Mouse (Mus musculus): ENCODE results near the gene Irf8. TPM values are rescaled to one million over a fixed set of nuclear protein-coding genes. Genes with fewer than 3 reads are reported as not detected.
"Not testable (repeated sequence)": the region's sequence is repeated elsewhere in the genome, so short reads cannot be mapped to it uniquely, and the experiment has no call there.

The Irf8 gene
- polyA plus RNA-seq, 1 experiment: 12.4 TPM

DNA sequence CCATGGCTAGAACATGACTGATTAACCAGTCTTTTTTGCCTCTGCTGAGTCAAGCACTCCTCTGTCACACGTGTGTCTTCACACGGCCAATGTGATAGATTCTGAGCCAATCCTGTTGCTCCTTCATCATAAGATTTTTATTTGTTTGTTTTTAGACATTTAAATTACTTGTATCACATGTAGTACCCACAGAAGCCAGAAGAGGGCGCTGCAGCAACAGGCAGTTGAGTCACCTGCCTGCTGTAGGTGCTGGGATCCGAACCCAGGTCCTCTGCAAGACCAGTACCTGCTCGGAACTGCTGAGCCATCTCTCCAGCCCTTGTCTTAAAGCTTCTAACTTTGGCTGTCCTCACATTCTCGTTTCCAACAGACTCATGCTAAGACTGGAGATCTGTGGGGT is 13.1 kb upstream of the Irf8 start:
- DNase-seq (ENCODE audit: low spot score): no peak

- DNase-seq (ENCODE audit: low spot score): not testable (repeated sequence)
These were observed 12.1 kb upstream of the Irf8 start for GRCm38 (mm10) chr8:120724096-120724495.

DNA sequence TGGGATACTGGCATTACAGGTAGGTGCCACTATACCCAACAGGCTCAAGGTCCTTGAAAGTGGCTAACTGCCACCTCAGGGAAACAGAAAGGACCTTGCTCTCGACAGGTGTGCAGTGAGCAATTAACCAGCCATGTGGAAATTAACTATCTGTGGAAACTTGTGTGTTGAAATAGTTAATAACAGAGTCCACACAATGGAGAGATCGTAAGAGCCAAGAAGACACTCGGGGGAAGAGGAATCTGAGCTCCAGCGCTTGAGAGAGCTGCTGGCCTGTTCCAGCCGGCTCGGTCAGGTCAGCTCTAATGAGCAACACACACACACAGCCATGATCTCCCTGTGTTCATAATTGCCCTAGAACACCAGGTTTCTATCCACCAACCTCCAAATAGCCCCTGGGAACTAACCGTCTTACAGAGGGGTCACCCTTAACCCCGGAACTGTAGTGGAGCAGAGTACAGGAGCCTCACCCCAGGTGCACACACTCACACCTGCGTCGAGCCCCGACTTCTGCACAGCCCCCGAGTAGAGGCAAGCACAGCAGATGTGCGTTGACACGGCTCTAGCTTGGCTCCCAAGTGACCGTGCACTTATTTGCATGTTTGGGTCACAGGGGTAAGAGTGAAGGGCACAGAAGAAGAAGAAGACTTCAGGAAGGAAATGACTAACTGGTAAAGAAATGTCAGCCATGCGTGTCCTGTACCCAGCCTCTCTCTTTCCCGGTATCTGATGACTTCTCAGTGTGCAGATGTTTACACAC is 11.2 kb upstream of the Irf8 start:
- DNase-seq (ENCODE audit: low spot score): no peak

- DNase-seq (ENCODE audit: low spot score): no peak
These were observed 10.6 kb upstream of the Irf8 start for GRCm38 (mm10) chr8:120725576-120725950.

DNA sequence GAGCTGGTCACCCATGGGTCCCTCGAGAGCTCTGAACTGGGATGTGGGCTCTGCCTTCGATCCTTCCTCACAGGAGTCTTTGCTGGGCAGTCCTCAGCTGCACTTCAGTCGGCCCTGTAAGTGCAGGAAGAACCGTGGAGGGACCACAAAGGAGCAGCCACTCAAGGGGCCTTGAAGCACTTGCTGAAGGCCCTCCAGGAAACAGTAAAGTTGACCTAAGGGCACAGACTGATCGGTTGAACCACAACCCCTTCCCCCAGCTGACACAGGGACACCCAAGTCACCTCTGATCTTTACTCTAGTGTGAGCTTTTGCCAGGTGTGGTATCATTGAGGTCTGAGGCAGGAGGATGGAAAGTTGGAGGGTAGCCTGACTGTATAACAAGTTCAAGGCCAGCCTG is 10.1 kb upstream of the Irf8 start:
- DNase-seq (ENCODE audit: low spot score): no peak

GRCm38 (mm10) chr8:120728488-120729160 is 7.5 kb upstream of the Irf8 start:
- no peak for DNase-seq (ENCODE audit: low spot score)

DNA sequence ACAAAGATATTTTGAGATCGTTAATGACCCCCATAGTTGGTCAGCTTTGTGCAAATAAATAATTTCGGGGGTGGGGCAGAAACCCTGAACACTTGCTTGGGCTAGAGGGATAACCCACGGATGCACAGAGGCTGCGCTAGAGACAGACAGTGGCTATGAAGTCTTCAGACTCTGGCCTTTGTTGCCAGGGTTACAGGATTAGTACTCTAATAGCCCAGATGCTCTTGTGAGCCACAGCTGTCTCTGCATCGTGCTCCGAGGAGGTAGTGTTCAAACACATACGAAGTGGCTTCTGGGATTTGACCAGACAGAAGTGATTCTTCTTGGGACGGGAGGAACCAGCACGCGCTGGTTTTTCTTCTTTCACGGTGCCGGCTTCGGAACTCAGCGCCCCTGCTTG is 4.6 kb upstream of the Irf8 start:
- DNase-seq (ENCODE audit: low spot score): no peak

DNA sequence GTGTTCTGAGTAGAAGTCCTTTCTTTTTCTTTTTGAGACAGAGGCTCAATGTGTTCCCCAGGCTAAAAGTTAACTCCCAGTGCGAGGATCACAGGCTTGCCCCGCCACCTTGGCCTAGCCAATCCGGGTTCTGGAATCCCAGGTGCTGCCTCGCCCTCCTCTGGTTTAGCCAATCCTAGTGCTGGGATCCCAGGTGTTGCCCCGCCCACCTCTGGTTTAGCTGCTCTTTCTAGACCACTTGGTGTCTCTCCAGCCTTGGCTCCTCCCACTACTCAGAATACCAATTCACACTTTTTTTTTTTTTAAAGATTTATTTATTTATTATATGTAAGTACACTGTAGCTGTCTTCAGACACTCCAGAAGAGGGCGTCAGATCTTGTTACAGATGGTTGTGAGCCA is 4.1 kb upstream of the Irf8 start:
- no peak for DNase-seq (ENCODE audit: low spot score)

GRCm38 (mm10) chr8:120736486-120736885 is 328 bp downstream of the Irf8 start:
- DNase-seq (ENCODE audit: low spot score): no peak

DNA sequence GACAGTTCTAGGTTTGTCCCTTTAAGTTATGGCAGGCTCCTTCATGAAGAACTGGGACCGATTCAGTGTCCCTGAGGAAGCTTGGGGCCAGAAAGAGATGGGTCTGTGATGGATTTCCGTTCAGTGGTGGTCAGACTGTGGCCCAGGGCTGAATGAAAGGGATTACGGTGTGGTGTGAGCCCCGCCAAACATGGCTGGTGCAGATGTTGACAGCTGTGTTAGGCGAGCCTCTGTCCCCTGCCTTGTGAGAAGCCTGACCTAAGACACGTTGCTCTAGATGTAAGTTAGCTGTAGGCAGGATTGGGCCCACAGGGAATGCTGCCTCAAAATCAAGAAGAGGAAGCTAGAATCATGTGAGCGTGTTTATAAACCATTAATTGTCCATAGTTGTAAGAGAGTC is 1.0 kb downstream of the Irf8 start:
- DNase-seq (ENCODE audit: low spot score): no peak

- DNase-seq (ENCODE audit: low spot score): no peak
These were observed 2.6 kb downstream of the Irf8 start for GRCm38 (mm10) chr8:120738771-120739170.

- no peak for DNase-seq (ENCODE audit: low spot score)
These were observed 3.4 kb downstream of the Irf8 start for GRCm38 (mm10) chr8:120739526-120739925.

DNA sequence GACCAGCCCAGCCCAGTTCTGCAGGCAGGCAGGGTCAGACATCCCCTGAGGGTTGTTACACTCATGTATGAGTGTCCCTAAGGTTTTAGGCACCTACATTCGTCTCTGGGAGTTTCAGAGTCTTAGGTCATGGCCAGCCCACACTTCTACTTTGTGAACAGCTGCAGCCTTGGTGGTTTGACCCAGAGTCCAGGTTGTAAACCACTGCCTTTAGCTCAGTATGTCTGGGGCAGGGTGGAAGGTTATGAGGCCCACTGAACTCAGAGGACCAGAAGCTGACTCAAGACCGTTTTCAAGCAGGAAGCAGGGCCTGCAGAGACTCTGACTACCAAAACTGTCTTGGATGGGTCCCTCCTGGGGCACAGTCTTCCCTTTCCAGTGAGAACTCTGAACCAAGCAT is 4.4 kb downstream of the Irf8 start:
- DNase-seq (ENCODE audit: low spot score): no peak

DNA sequence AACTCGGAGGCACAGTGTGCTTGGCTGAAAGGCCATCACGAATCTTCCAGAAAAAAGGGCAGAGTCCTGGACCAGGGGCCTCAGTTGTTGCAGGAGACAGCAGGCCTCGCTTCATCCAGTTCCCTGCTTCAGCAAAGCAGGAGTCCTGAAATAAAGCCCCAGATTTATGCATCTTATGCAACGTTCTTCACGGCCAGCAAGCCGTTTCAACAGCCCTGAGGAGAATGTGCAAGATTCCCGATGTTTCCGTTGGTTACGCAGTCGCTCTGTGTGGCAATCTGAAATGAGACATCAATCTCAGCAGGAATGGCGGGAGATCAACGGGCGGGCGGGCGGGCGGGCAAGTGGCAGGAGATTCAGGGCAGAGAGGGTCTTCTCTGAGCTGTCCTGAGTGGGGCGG is 4.8 kb downstream of the Irf8 start:
- DNase-seq (ENCODE audit: low spot score): no peak

DNA sequence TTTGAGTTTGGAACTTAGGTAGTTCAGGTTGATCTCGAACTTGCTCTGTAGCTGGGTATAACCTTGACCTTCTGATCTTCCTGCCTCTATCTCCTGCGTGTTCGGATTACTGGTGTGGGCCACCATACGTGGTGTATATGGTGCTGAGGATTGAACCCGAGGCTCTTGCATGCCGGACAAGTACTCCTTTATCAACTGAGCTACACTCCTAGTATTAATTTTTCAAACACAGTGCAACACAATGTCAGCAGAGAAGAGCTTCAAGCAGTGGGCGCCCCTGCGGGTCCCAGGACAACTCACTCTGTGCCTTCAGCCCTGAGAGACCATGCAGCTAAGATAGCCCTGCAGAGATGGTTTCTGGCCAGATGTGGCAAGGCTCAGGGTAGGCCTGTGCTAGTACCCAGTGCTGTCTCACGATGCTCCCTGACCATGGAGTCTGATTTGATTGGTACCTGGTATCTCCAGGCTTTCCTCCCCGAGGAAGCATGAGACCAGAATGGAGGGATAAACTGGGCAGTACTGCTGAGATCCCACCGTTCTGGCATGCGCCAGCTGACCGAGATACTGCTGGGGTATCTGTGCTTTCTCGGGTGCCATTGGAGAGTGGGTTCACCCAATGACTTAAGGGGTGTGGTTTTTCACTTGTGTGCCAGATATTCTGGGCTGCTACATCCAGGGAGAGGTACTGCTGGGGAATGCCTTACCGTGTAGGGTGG is 5.8 kb downstream of the Irf8 start:
- no peak for DNase-seq (ENCODE audit: low spot score)

DNA sequence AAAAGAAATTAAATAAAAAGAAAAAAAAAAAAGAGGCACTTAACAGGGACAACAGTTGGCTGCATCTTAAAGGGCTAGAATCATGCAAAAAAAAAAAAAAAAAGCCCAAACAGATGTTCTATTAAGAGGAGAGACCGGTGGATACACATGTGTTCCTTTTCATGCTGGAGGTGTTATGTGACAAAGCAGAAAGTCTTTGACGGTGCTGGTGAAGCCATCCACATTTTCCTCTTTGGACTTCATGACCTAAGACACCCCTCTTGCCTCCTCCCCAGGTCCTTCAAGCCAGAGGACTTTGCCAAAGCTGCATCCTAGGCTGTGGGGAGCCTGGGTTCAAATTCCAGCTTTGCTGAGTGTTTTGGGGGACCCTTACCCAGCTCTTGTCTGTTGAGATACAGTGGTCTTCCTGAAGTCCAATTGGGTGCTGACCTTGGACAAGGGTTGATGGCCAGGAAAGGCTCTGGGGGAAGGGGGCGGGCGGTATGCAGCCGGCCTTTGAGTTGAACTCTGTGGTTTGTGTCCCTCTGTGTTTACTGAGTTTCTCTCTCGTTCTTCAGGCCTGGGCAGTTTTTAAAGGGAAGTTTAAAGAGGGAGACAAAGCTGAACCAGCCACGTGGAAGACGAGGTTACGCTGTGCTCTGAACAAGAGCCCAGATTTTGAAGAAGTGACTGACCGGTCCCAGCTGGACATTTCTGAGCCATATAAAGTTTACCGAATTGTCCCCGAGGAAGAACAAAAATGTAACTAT is 7.2 kb downstream of the Irf8 start:
- DNase-seq (ENCODE audit: low spot score): no peak

DNA sequence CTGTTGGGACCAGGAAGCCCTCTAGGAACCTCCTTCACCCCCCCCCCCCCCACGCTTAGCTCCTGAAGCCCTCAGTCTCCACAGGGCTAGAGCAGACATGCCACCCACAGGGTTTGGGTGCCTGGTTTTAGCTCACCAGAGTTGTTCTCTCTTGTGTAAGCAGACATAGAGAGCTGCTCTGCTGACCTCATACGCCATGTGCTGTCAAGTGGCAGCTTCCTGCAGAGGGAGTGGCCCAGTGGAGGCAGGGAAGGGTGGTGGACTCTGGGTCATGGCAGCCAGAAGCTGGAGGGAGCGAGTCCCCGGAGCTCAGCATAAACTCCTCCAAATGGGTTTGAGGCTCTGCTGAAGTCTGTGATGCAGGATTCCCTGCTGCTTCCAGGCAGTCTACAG is 7.7 kb downstream of the Irf8 start:
- no peak for DNase-seq (ENCODE audit: low spot score)

- no peak for DNase-seq (ENCODE audit: low spot score)
These were observed 8.3 kb downstream of the Irf8 start for GRCm38 (mm10) chr8:120744448-120744847.

- DNase-seq (ENCODE audit: low spot score): no peak
These were observed 9.1 kb downstream of the Irf8 start for GRCm38 (mm10) chr8:120745226-120745625.

- no peak for DNase-seq (ENCODE audit: low spot score)
These were observed 10.0 kb downstream of the Irf8 start for GRCm38 (mm10) chr8:120746007-120746701.

DNA sequence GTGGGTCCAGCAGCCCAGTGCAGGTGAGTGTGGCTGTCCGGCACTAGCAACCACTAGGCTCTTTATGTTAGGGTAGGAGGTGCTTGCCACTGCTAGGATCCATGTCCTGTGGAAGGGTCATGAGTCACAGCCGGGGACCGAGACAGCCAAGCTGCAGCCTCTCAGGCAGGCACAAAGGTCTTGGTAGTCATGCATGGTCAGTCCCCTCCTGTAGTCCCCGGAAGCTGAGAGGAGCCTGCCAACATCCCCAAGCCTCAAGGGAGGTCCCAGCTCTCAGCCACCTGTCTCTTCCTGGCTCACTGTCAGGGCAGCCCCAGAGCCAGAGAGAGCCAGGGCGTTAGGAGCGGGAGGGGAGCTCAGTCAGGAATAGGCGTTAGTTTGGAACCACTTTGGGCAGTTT is 11.1 kb downstream of the Irf8 start:
- no peak for DNase-seq (ENCODE audit: low spot score)

GRCm38 (mm10) chr8:120750616-120751015 is 14.5 kb downstream of the Irf8 start:
- DNase-seq (ENCODE audit: low spot score): no peak

Measured in urinary bladder, adult 2 months (tissue).